Mouse (Mus musculus) frontal cortex, postnatal 10 days (tissue): ENCODE data around the gene Cfhr2.
"Not testable (repeated sequence)": the region's sequence is repeated elsewhere in the genome, so short reads cannot be mapped to it uniquely, and the experiment has no call there.

Experiments used
- DNase-seq, 2 experiments: peaks; one replicate each; pipeline ENCODE4 v3.0.0; 2022; ENCODE audit warnings: low spot score in 2 of 2, mixed read lengths in 1 of 2

The Cfhr2 gene

DNA sequence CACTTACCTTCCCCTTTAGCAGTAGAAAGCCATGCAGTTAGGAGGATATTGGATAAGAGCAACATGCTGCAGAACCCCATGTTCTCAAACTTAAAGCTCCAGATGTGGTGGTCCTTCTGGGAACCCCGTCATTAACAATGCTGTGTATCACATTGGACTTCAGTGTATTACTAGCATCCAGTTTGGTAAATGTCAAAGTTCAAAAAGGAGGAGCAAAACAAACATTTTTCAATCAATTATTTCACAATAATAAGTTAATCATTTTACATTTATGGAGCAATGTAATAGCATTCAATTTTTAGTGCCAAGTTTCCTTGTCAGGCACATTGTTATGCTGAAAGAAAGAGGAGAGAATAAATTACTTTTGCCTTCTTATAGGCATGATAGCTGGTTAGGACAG, at the start of gene Cfhr2:
Gene Cfhr2 (minus strand): TSS at position 155 of the 400 bp plus-strand sequence.
- no peak for DNase-seq

DNA sequence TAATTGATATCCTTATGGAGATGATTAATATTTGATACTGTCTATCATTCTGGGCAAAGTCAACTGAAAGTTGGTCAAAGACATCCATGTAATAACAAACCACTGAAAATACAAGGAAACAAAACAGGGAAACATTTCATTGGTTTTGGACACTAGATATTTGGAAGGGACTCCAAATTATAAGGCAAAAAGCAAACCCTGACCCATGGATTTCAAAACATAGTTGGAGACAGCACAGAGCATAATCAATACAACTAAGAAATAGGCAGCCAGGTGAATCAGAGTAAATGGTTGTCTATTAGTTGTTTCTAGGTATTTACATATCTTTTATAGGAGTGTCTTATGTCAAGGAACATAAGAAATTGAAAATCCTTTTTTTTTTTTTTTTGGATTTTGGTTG, 5.2 kb upstream of the Cfhr2 start:
- no peak for DNase-seq

DNA sequence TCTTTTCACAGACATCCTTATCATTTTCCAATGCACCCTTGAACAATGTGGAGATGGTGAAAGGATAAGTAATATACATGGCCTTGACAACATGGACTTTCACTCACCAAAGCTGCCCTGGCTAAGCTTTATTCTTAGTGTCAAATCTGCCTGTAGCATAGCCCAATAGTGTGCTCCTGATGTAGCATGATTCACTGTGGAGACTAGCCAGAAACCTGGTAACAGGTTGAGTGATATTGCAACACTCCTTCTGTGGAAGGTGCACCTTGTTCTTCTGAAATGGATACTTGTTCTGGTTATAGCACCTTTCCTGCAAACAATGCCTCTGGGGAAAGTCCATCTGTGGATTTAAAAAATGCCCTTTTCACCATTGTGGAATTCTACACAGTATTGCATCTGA, 1.7 kb upstream of the Cfhr2 start:
- DNase-seq: no peak

DNA sequence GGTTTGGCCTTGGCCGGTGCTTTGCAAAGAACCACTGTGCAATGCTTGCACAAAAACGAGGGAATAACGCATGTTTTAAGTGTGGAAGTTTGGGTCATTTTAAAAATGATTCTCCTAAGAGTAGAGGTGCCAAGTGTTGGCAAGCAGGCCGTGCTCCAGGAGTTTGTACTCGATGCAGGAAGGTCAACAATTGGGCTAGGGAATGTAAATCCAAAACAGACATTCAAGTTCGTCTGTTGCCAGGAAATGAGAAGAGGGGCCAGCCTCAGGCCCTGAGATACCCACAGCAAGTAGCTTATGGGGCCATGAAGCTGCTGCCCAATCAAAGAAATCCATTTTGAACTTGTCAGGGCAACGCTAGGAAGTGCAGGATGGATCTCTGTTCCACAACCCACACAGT, 18.8 kb downstream of the Cfhr2 start:
- DNase-seq: no peak

DNA sequence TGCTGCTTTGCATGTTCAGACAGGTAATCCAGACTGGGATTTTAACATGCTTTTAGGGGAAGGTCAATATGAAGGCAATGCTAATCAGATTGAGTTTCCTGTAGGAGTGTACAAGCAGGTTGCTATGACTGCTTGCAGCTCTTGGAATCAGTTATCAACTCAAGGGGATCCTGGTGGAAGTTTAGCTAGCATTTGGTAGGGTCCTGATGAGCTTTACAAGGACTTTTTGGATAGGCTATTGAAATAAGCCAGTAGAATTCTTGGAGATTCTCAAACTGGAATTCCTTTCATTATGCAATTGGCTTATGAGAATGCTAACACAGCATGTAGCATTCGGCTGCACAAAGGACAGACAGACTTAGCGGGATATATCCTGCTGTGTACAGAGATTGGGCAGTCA, 19.2 kb downstream of the Cfhr2 start:
- DNase-seq: no peak

DNA sequence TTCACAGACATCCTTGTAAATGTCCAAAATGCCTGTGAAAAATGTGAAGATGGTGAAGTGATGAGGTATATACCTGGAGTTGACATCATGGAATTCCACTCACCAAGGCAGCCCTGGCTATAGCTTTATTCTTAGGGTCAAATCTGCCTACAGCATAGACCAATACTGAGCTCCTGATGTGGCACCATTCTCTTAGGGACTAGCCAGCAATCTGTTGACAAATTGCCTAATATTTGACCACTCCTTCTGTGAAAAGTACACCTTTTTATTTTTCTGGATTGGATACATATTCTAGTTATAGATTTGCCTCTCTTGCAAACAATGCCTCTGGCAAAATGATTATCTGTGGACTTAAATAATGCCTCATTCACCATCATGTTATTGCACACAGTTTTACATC, 49.9 kb downstream of the Cfhr2 start:
- no peak for DNase-seq

DNA sequence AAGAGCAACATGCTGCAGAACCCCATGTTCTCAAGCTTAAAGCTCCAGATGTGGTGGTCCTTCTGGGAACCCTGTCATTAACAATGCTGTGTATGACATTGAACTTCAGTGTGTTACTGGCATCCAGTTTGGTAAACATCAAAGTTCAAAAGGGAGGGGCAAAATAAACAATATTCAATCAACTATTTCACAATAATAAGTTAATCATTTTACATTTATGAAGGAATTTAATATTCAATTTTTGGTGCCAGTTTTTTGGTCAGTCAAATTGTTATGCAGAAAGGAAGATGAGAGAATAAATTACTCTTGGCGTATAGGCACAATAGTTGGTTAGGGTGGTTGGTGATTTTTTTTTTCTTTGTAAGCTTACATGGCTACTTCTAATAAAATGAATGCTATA, 77.4 kb downstream of the Cfhr2 start, which contains the start of gene Gm4788:
Gene Gm4788 (minus strand): TSS at position 101 of the 400 bp plus-strand sequence.
- no peak for DNase-seq

DNA sequence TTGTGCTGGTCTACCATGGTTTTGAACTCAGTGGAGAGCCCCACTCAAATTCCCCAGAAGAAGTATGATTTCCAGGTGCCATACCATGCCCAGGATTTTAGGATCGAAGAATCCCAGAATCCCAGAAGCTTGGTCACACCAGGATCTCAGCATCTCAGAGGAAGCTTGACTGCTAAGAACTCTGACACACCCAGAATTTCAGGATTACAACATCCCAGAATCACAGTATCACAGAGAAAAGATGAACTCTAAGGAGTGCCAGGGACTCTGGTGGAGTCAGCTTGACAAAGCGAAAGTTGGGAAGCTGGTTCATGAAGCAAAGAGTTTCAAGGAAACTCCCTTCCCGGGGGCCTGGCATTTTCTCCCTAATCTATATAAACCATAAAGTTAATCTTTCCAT, 88.6 kb downstream of the Cfhr2 start:
- not testable (repeated sequence) for DNase-seq
